Mouse (Mus musculus): ENCODE results near the gene Atg2b. TPM values are rescaled to one million over a fixed set of nuclear protein-coding genes. Genes with fewer than 3 reads are reported as not detected.

Gene Atg2b
- polyA plus RNA-seq, 1 experiment from 2014 or later: 16.6 TPM

DNA sequence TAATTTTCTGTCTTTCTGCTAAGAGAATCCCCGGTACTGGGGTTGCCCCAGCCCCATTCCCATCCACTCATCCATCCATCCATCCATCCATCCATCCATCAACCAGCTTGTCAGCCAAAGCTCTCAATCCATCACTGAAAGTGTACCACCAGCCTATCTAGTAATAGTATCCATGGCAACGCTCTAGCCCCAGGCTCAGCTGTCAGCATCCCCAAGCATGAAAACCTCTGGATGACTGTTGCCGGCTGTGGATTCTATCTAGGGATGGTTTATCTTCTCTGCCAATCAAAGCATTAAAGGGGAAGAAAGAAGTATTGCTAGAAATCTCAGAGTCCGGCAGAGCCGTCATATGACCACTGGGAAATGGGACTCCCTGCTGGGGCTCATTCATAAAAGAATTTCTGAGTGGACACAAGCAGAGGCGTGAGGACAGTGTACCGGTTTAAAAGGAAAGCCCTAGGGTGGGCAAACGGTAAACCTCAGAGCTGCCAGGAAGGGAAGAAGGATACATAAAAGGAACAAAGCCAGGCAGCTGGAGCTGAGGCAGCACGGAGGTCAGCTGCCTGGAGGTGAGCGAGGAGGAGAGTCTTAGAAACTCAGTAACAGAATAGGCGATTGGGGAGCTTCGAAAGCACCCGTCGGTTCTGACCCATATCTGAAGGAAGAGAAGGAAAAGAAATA, 36.6 kb upstream of the Atg2b start:
- 49% methylated on average over 14 of the region's 14 CpGs for WGBS
- Histone ChIP-seq H3K9me3 (ENCODE audit: control insufficient read depth, low read length) (no peaks in the 10 kb centered on the region), H3K4me1 (ENCODE audit: control insufficient read depth, insufficient read depth, low read length) (no peaks in the 10 kb centered on the region), H3K27me3 (ENCODE audit: control insufficient read depth, insufficient read depth, low read length) (no peaks in the 10 kb centered on the region), H3K27ac (ENCODE audit: low read depth, low read length) (no peak overlapping the region), H3K4me3 (ENCODE audit: low read depth, low read length) (no peak overlapping the region), H3K9ac (ENCODE audit: low read length) (no peak overlapping the region), H3K4me2 (ENCODE audit: low read depth) (no peak overlapping the region), H3K36me3 (ENCODE audit: control insufficient read depth, insufficient read depth, low read length) (no peaks in the 10 kb centered on the region)
- ATAC-seq (ENCODE audit: insufficient read depth, low FRiP score, low TSS enrichment): peak; percentile 50; the same call in 1 of the 2 replicates
- no peak for DNase-seq (ENCODE audit: low spot score)

- ATAC-seq (ENCODE audit: insufficient read depth, low FRiP score, low TSS enrichment): no peak
- 72% methylated on average over 3 of the region's 3 CpGs for WGBS
- H3K9me3 ChIP-seq (ENCODE audit: control insufficient read depth, low read length): no peaks in the 10 kb centered on the region
- H3K4me1 ChIP-seq (ENCODE audit: control insufficient read depth, insufficient read depth, low read length): no peaks in the 10 kb centered on the region
- no peak for DNase-seq (ENCODE audit: low spot score)
- no peak overlapping the region for H3K4me2 ChIP-seq (ENCODE audit: low read depth)
- H3K27ac ChIP-seq (ENCODE audit: low read depth, low read length): no peak overlapping the region
- no peaks in the 10 kb centered on the region for H3K27me3 ChIP-seq (ENCODE audit: control insufficient read depth, insufficient read depth, low read length)
- H3K9ac ChIP-seq (ENCODE audit: low read length): no peak overlapping the region
- no peak overlapping the region for H3K4me3 ChIP-seq (ENCODE audit: low read depth, low read length)
- H3K36me3 ChIP-seq (ENCODE audit: control insufficient read depth, insufficient read depth, low read length): no peaks in the 10 kb centered on the region
Observed at GRCm38 (mm10) chr12:105720196-105720595, 35.2 kb upstream of the Atg2b start.

DNA sequence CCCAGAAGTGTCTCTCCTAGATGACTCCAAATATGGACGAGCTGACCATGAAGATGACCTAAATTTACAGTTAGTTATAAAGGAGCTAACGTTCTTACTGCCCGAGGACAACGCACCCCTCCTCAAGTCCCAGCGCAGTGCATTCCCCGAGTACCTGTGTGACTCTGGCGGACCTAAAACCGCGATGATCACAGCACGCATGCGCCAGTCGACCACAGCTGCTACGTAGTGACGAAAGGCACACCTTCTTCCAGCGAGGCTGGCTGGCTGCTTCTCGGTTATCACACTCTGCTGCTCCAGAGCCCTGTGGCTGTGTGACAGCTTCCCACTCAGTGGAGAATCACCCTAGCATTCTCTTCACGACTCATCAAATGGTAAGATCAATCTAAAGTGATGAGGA, 33.6 kb upstream of the Atg2b start:
- no peak overlapping the region; the same call in 1 of the 2 replicates for H3K9ac ChIP-seq (ENCODE audit: low read length)
- DNase-seq (ENCODE audit: low spot score) (no peak), ATAC-seq (ENCODE audit: insufficient read depth, low FRiP score, low TSS enrichment) (no peak)
- H3K27me3 ChIP-seq (ENCODE audit: control insufficient read depth, insufficient read depth, low read length): no peaks in the 10 kb centered on the region
- H3K4me2 ChIP-seq (ENCODE audit: low read depth): no peak overlapping the region
- 71% methylated on average over 17 of the region's 17 CpGs for WGBS
- no peak overlapping the region for H3K27ac ChIP-seq (ENCODE audit: low read depth, low read length)
- no peak overlapping the region for H3K4me3 ChIP-seq (ENCODE audit: low read depth, low read length)
- H3K36me3 ChIP-seq (ENCODE audit: control insufficient read depth, insufficient read depth, low read length): no peaks in the 10 kb centered on the region
- H3K4me1 ChIP-seq (ENCODE audit: control insufficient read depth, insufficient read depth, low read length): no peaks in the 10 kb centered on the region
- no peaks in the 10 kb centered on the region for H3K9me3 ChIP-seq (ENCODE audit: control insufficient read depth, low read length)

GRCm38 (mm10) chr12:105705799-105706487, 20.9 kb upstream of the Atg2b start, which contains the start of gene Ak7:
Ak7 (plus strand) TSS chr12:105705976.
- Histone ChIP-seq H3K4me2 (ENCODE audit: low read depth) (peak within 1 kb of the TSS; percentile 29; the same call in 1 of the 2 replicates), H3K4me1 (ENCODE audit: control insufficient read depth, insufficient read depth, low read length) (peaks cover 7% of the 10 kb centered on the region), H3K9ac (ENCODE audit: low read length) (no peak within 1 kb of the TSS; the same call in 1 of the 2 replicates), H3K9me3 (ENCODE audit: control insufficient read depth, low read length) (no peaks in the 10 kb centered on the region), H3K36me3 (ENCODE audit: control insufficient read depth, insufficient read depth, low read length) (no peaks in the 10 kb centered on the region), H3K27ac (ENCODE audit: low read depth, low read length) (no peak within 1 kb of the TSS), H3K27me3 (ENCODE audit: control insufficient read depth, insufficient read depth, low read length) (no peaks in the 10 kb centered on the region), H3K4me3 (ENCODE audit: low read depth, low read length) (no peak within 1 kb of the TSS)
- 11% methylated on average over 22 of the region's 22 CpGs for WGBS
- no peak for ATAC-seq (ENCODE audit: insufficient read depth, low FRiP score, low TSS enrichment)
- peak; percentile 76 for DNase-seq (ENCODE audit: low spot score)

DNA sequence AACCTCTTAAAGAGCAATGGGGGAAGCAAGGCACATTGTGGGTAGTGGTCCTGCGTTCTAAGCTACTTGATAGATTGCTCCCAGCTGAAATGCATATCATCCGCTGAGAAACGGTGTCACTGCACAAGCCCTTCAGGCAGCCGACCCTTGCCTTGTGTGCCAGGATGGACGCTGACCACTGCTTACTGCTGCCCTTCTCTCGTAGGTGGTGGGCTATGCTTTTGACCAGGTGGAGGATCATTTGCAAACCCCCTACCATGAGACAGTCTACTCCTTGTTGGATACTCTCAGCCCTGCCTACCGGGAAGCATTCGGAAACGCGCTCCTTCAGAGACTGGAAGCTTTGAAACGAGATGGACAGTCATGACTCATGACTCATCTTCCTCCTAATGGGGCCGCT, 15.4 kb upstream of the Atg2b start:
- Histone ChIP-seq H3K27ac (ENCODE audit: low read depth, low read length) (no peak overlapping the region), H3K9ac (ENCODE audit: low read length) (no peak overlapping the region), H3K9me3 (ENCODE audit: control insufficient read depth, low read length) (no peaks in the 10 kb centered on the region), H3K4me3 (ENCODE audit: low read depth, low read length) (no peak overlapping the region), H3K27me3 (ENCODE audit: control insufficient read depth, insufficient read depth, low read length) (no peaks in the 10 kb centered on the region), H3K4me2 (ENCODE audit: low read depth) (no peak overlapping the region), H3K4me1 (ENCODE audit: control insufficient read depth, insufficient read depth, low read length) (peaks cover 3% of the 10 kb centered on the region), H3K36me3 (ENCODE audit: control insufficient read depth, insufficient read depth, low read length) (peaks cover 4% of the 10 kb centered on the region; the same call in 1 of the 2 replicates)
- no peak for DNase-seq (ENCODE audit: low spot score)
- ATAC-seq (ENCODE audit: insufficient read depth, low FRiP score, low TSS enrichment): no peak
- WGBS: 93% methylated on average over 12 of the region's 12 CpGs

- Histone ChIP-seq H3K4me1 (ENCODE audit: control insufficient read depth, insufficient read depth, low read length) (no peaks in the 10 kb centered on the region), H3K27me3 (ENCODE audit: control insufficient read depth, insufficient read depth, low read length) (no peaks in the 10 kb centered on the region), H3K4me3 (ENCODE audit: low read depth, low read length) (no peak overlapping the region), H3K36me3 (ENCODE audit: control insufficient read depth, insufficient read depth, low read length) (peaks cover 4% of the 10 kb centered on the region; the same call in 1 of the 2 replicates), H3K9ac (ENCODE audit: low read length) (no peak overlapping the region), H3K27ac (ENCODE audit: low read depth, low read length) (no peak overlapping the region), H3K4me2 (ENCODE audit: low read depth) (no peak overlapping the region), H3K9me3 (ENCODE audit: control insufficient read depth, low read length) (no peaks in the 10 kb centered on the region)
- WGBS: 89% methylated on average over 8 of the region's 8 CpGs
- no peak for ATAC-seq (ENCODE audit: insufficient read depth, low FRiP score, low TSS enrichment)
- DNase-seq (ENCODE audit: low spot score): no peak
Observed at GRCm38 (mm10) chr12:105697104-105697780, 12.2 kb upstream of the Atg2b start.

GRCm38 (mm10) chr12:105695848-105696247, 10.8 kb upstream of the Atg2b start:
- Histone ChIP-seq H3K4me1 (ENCODE audit: control insufficient read depth, insufficient read depth, low read length) (no peaks in the 10 kb centered on the region), H3K4me2 (ENCODE audit: low read depth) (no peak overlapping the region), H3K27me3 (ENCODE audit: control insufficient read depth, insufficient read depth, low read length) (no peaks in the 10 kb centered on the region), H3K36me3 (ENCODE audit: control insufficient read depth, insufficient read depth, low read length) (peaks cover 4% of the 10 kb centered on the region; the same call in 1 of the 2 replicates), H3K4me3 (ENCODE audit: low read depth, low read length) (no peak overlapping the region), H3K9ac (ENCODE audit: low read length) (no peak overlapping the region), H3K27ac (ENCODE audit: low read depth, low read length) (no peak overlapping the region), H3K9me3 (ENCODE audit: control insufficient read depth, low read length) (no peaks in the 10 kb centered on the region)
- ATAC-seq (ENCODE audit: insufficient read depth, low FRiP score, low TSS enrichment) (no peak), DNase-seq (ENCODE audit: low spot score) (no peak)
- 86% methylated on average over 7 of the region's 7 CpGs for WGBS

DNA sequence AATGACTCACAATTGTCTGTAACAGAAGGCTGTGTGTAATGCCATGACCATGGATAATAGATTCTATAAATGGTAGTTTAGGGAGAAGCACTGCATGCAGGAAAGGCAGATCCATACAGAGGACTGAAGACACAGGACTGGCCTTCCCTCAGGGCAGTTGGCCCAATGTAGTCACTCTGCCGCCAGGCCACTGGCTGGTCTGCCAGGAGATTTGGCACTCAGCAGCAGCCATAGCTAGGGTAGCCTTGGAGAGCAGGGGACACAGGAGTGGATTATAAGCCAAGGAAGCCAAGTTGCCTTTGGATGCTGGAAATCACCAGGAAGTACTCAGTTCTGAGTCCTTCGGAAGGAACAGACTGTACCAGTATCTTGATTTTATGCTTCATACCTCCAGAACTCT, 9.0 kb upstream of the Atg2b start:
- no peaks in the 10 kb centered on the region for H3K27me3 ChIP-seq (ENCODE audit: control insufficient read depth, insufficient read depth, low read length)
- no peak overlapping the region for H3K27ac ChIP-seq (ENCODE audit: low read depth, low read length)
- DNase-seq (ENCODE audit: low spot score) (no peak), ATAC-seq (ENCODE audit: insufficient read depth, low FRiP score, low TSS enrichment) (no peak)
- H3K4me1 ChIP-seq (ENCODE audit: control insufficient read depth, insufficient read depth, low read length): no peaks in the 10 kb centered on the region
- no peaks in the 10 kb centered on the region for H3K9me3 ChIP-seq (ENCODE audit: control insufficient read depth, low read length)
- H3K4me3 ChIP-seq (ENCODE audit: low read depth, low read length): no peak overlapping the region
- no peak overlapping the region for H3K4me2 ChIP-seq (ENCODE audit: low read depth)
- 98% methylated on average over 2 of the region's 2 CpGs for WGBS
- H3K9ac ChIP-seq (ENCODE audit: low read length): no peak overlapping the region
- no peaks in the 10 kb centered on the region; the same call in 1 of the 2 replicates for H3K36me3 ChIP-seq (ENCODE audit: control insufficient read depth, insufficient read depth, low read length)

All from neural tube, embryonic 11.5 days (tissue).